Mouse (Mus musculus): ENCODE data around the gene Ndufs2. TPM values are rescaled to one million over a fixed set of nuclear protein-coding genes. Genes with fewer than 3 reads are reported as not detected.

Ndufs2 gene
- polyA plus RNA-seq, 1 experiment from 2014 or later: 424 TPM

DNA sequence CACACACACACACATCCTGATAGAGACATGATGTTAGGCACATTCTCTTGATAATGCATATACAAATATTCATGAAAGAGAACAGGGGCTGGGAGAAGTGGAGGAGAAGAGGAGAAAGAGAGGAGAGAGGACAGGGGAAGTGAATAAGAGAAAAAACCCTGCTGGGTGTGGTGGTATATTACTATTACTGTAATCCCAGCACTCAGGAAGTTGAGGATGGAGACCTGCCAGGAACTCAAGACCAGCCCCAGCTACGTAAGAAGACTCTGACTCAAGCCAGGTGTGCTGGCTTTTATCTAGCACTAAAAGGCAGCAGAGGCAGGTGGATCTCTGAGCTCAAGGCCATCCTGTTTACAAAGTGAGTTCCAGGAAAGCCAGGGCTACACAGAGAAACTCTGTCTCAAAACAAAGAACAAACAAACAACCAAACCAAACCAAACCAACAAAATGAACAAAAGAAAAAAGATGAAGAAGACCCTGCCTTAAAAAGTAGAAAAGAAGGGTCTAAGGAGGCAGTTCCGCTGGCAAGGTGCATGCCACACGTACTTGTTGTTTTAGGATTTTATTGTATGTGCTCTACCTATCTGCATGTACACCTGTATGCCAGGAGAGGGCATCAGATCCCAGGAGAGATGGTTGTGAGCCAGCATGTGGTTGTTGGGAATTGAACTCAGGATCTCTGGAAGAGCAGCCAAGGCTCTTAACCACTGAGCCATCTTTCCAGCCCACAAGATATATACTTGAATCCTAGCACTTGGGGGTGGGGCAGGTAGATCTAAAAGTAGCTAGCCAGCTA, 12.7 kb upstream of the Ndufs2 start:
- Histone ChIP-seq H3K4me3 (no peak overlapping the region), H3K36me3 (no peaks in the 10 kb centered on the region), H3K9ac (peak overlapping the region; percentile 6; the same call in 1 of the 2 replicates), H3K27me3 (replicated peaks) (no peaks in the 10 kb centered on the region), H3K4me1 (peaks cover 16% of the 10 kb centered on the region), H3K27ac (replicated peaks) (peak overlapping the region; percentile 93), H3K9me3 (no peaks in the 10 kb centered on the region), H3K4me2 (peak overlapping the region; percentile 67)
- no peak for ATAC-seq (ENCODE audit: extremely low read depth, insufficient number of reproducible peaks, low FRiP score, low TSS enrichment)
- 70% methylated on average over 3 of the region's 3 CpGs for WGBS

DNA sequence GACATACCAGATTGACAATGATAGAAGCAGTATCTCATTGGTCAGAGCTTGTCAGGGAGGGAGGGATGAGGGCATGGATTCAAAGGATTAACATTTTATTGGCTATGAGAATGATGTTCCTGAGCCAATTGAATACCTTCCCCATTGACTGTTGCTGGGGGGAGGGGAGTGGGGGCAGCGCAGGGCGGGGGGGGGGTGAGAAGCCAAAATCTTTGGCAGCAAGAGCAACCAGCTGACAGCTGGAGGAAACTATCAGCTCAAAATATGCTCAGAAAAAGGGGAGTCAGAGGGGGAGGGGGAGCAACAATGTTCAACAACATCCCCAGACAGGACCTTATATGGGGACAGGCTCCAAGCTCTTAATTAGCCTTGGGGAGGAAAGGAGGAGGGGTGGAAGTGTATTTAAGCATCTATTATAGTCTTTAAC, 12.0 kb upstream of the Ndufs2 start:
- H3K9ac ChIP-seq: peak overlapping the region; percentile 6; the same call in 1 of the 2 replicates
- H3K27ac ChIP-seq (replicated peaks): peak overlapping the region; percentile 93

DNA sequence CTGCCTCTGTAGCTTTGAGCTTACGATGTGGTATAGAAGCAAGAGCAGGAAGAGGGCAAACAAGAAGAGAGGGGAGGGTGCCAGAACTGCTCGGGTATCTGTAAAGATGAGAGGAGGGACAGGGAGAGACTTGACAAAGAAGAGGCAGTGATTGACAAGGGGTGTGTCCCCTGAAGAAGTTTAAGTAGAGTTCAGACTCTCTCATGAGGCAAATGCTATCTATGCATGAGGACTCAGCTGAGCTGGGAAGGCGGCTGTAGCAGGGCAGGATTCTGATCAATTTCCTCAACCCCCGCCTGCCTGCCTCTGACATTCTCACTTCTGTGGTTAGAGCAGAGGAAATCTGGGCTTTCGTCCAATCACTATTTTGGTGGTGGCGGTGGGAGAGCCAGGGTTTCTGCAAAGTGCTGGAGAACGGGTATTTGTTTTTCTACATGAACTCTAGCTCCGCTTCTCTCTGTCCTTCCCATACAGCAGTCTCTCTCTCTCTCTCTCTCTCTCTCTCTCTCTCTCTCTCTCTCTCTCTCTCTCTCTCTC, 11.5 kb upstream of the Ndufs2 start:
- peak overlapping the region; percentile 93 for H3K27ac ChIP-seq (replicated peaks)
- peak overlapping the region; percentile 67 for H3K4me2 ChIP-seq
- H3K4me1 ChIP-seq: peaks cover 16% of the 10 kb centered on the region
- 2% methylated on average over 8 of the region's 8 CpGs for WGBS
- H3K4me3 ChIP-seq: peak overlapping the region; percentile 41
- ATAC-seq (ENCODE audit: extremely low read depth, insufficient number of reproducible peaks, low FRiP score, low TSS enrichment): peak; percentile 54; the same call in 1 of the 2 replicates
- H3K9ac ChIP-seq: peak overlapping the region; percentile 74
- no peaks in the 10 kb centered on the region for H3K27me3 ChIP-seq (replicated peaks)
- no peaks in the 10 kb centered on the region for H3K9me3 ChIP-seq
- H3K36me3 ChIP-seq: no peaks in the 10 kb centered on the region

More for the DNA sequence above, 12.0 kb upstream of the Ndufs2 start:
- Histone ChIP-seq H3K9me3 (no peaks in the 10 kb centered on the region), H3K4me3 (peak overlapping the region; percentile 41), H3K36me3 (no peaks in the 10 kb centered on the region), H3K27me3 (replicated peaks) (no peaks in the 10 kb centered on the region), H3K4me2 (peak overlapping the region; percentile 67), H3K4me1 (peaks cover 16% of the 10 kb centered on the region)
- peak; percentile 68; the same call in 1 of the 2 replicates for ATAC-seq (ENCODE audit: extremely low read depth, insufficient number of reproducible peaks, low FRiP score, low TSS enrichment)
- WGBS: 0% methylated on average over 2 of the region's 2 CpGs

DNA sequence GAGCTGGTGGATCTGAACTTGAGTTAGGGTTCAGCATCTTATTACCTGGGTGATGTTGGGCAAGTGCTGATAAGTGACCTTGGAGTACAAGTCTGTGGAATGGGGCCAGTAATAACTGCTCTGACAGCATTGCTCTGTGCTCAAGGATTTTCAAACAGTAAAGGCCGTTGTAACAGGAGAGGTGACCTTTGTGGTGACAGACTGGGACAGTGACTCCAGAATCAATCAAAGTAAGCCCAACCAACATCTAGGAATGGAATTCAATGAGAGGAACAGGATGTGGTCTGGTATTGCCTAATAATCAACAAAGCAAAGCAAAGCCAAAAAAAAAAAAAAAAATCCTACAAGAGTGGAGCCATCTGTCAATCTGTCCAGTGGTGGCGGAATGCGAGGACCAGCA, 9.1 kb upstream of the Ndufs2 start:
- 66% methylated on average over 3 of the region's 3 CpGs for WGBS
- no peaks in the 10 kb centered on the region for H3K9me3 ChIP-seq
- H3K9ac ChIP-seq: no peak overlapping the region
- ATAC-seq (ENCODE audit: extremely low read depth, insufficient number of reproducible peaks, low FRiP score, low TSS enrichment): no peak
- no peaks in the 10 kb centered on the region for H3K36me3 ChIP-seq
- H3K27ac ChIP-seq (replicated peaks): no peak overlapping the region
- H3K4me1 ChIP-seq: peaks cover 16% of the 10 kb centered on the region
- no peak overlapping the region for H3K4me3 ChIP-seq
- H3K27me3 ChIP-seq (replicated peaks): no peaks in the 10 kb centered on the region
- H3K4me2 ChIP-seq: no peak overlapping the region

DNA sequence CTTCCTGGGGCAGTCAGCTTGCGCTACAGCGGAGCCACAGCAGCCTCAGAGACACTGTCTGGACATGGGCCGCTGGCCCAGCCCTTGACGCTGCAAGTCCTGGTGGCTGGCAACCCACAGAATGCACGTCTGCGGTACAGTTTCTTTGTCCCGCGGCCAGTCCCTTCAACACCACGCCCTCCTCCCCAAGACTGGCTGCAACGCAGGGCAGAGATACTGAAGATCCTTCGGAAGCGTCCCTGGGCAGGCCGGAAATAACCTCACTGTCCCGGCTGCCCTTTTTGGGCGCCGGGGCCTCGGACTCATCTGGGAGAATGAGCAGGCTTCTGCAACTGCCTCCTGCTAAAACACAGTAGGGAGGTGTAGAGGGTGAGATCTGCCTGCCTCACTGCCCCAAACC, 7.7 kb upstream of the Ndufs2 start:
- WGBS: 55% methylated on average over 17 of the region's 17 CpGs

DNA sequence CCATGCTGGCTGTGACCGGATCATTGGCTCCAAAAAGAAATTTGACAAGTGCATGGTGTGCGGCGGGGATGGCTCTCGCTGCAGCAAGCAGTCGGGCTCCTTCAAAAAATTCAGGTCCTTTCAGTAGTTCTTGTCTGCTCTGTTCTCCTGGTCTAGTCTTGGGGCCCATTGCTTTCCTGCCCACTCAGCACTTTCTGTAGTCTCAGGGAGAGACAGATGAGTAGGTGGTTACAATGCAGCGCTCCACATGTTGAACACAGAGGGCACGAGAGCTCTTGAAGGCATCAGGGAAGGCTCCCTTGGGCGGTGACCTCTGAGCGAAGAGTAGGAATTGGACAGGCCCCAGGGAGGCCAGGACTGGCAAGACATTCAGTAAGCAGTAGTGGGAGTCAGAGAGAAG, 6.6 kb upstream of the Ndufs2 start:
- Histone ChIP-seq H3K27me3 (replicated peaks) (peaks cover 3% of the 10 kb centered on the region; the same call in 1 of the 2 replicates), H3K9me3 (no peaks in the 10 kb centered on the region), H3K4me3 (no peak overlapping the region), H3K27ac (replicated peaks) (no peak overlapping the region), H3K36me3 (0 out of 2 replicates have a peak, but pooled peaks cover 4% of the 10 kb centered on the region), H3K4me2 (no peak overlapping the region), H3K4me1 (peaks cover 8% of the 10 kb centered on the region), H3K9ac (no peak overlapping the region)
- WGBS: 73% methylated on average over 9 of the region's 9 CpGs
- ATAC-seq (ENCODE audit: extremely low read depth, insufficient number of reproducible peaks, low FRiP score, low TSS enrichment): no peak

More for the DNA sequence above, 7.7 kb upstream of the Ndufs2 start:
- H3K4me3 ChIP-seq: no peak overlapping the region
- 0 out of 2 replicates have a peak, but pooled peaks cover 4% of the 10 kb centered on the region for H3K36me3 ChIP-seq
- H3K4me1 ChIP-seq: peaks cover 16% of the 10 kb centered on the region
- no peak overlapping the region for H3K27ac ChIP-seq (replicated peaks)
- peak overlapping the region; percentile 33; the same call in 1 of the 2 replicates for H3K9ac ChIP-seq
- no peaks in the 10 kb centered on the region for H3K9me3 ChIP-seq
- no peaks in the 10 kb centered on the region for H3K27me3 ChIP-seq (replicated peaks)
- no peak for ATAC-seq (ENCODE audit: extremely low read depth, insufficient number of reproducible peaks, low FRiP score, low TSS enrichment)
- peak overlapping the region; percentile 38 for H3K4me2 ChIP-seq

DNA sequence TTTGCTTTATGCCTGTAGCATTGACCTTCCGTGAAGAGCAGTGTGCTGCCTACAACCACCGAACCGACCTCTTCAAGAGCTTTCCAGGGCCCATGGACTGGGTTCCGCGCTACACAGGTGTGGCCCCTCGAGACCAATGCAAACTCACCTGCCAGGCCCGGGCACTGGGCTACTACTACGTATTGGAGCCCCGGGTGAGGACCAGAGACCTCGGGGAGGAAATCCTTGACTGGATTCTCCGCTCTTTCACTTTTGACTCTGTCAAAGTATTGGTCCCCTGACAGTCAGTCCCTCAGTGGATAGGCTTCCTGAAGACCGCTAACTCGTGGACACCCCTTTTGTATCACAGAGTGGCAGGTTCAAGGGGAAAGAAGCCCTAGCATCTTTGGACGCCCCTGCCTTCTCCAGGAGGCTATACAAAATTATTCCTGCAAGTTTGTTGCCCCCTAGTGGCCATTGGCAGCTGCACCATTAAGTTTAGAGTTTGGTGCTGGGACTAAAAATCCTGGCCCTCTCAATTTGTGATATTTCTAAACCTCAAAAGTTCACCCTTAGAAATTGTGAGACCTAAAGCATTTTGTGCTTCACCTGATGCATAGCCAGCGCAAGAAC, 5.9 kb upstream of the Ndufs2 start:
- no peak overlapping the region for H3K27ac ChIP-seq (replicated peaks)
- no peak for ATAC-seq (ENCODE audit: extremely low read depth, insufficient number of reproducible peaks, low FRiP score, low TSS enrichment)
- H3K9me3 ChIP-seq: no peaks in the 10 kb centered on the region
- no peak overlapping the region for H3K4me3 ChIP-seq
- H3K36me3 ChIP-seq: 0 out of 2 replicates have a peak, but pooled peaks cover 4% of the 10 kb centered on the region
- H3K4me1 ChIP-seq: peaks cover 9% of the 10 kb centered on the region
- peaks cover 4% of the 10 kb centered on the region; the same call in 1 of the 2 replicates for H3K27me3 ChIP-seq (replicated peaks)
- H3K9ac ChIP-seq: no peak overlapping the region; the same call in 1 of the 2 replicates
- H3K4me2 ChIP-seq: no peak overlapping the region
- 59% methylated on average over 15 of the region's 15 CpGs for WGBS

DNA sequence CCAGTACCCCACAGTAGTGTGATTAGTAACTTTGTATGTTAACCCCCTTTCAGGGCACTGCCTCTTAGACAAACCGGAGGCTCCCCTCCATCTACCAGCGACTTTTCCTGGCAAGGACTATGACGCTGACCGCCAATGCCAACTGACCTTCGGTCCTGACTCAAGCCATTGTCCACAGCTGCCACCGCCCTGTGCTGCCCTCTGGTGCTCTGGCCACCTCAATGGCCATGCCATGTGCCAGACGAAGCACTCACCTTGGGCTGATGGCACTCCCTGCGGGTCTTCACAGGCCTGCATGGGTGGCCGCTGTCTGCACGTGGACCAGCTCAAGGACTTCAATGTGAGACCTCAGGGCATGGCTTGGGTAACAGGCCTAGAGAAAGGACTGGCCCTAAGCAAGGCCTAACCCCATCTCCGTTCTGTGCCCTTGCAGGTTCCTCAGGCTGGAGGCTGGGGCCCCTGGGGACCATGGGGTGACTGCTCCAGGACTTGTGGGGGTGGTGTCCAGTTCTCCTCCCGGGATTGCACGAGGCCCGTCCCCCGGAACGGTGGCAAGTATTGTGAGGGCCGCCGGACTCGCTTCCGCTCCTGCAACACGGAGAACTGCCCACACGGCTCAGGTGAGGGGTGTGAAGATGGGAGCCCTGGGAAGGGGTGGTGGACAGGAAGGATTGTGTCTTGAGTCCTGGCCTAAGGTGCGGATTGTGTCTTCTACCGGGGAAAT, 5.1 kb upstream of the Ndufs2 start:
- no peak overlapping the region for H3K4me2 ChIP-seq
- 0 out of 2 replicates have a peak, but pooled peaks cover 4% of the 10 kb centered on the region for H3K36me3 ChIP-seq
- H3K4me3 ChIP-seq: no peak overlapping the region
- no peak for ATAC-seq (ENCODE audit: extremely low read depth, insufficient number of reproducible peaks, low FRiP score, low TSS enrichment)
- H3K9me3 ChIP-seq: no peaks in the 10 kb centered on the region
- no peak overlapping the region for H3K27ac ChIP-seq (replicated peaks)
- H3K27me3 ChIP-seq (replicated peaks): peaks cover 4% of the 10 kb centered on the region; the same call in 1 of the 2 replicates
- WGBS: 84% methylated on average over 24 of the region's 24 CpGs
- no peak overlapping the region for H3K9ac ChIP-seq
- H3K4me1 ChIP-seq: peaks cover 15% of the 10 kb centered on the region

DNA sequence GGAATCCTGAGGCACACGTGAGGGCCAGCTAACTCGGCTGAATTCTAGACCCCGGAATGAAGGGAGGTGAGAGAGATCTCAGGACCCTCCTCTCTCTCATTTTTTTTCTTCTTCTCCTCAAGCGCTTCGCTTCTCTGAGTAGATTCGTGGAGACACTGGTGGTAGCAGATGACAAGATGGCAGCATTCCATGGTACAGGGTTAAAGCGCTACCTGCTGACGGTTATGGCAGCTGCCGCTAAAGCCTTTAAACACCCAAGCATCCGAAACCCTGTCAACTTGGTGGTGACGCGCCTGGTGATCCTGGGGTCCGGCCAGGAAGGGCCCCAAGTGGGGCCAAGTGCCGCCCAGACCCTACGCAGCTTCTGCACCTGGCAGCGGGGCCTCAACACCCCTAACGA, 1.2 kb upstream of the Ndufs2 start:
- peak overlapping the region; percentile 42; the same call in 1 of the 2 replicates for H3K4me3 ChIP-seq
- peaks cover 49% of the 10 kb centered on the region for H3K4me1 ChIP-seq
- peak overlapping the region; percentile 72 for H3K27ac ChIP-seq (replicated peaks)
- H3K9ac ChIP-seq: peak overlapping the region; percentile 67
- H3K36me3 ChIP-seq: 0 out of 2 replicates have a peak, but pooled peaks cover 4% of the 10 kb centered on the region
- H3K4me2 ChIP-seq: peak overlapping the region; percentile 59
- WGBS: 45% methylated on average over 17 of the region's 17 CpGs
- H3K27me3 ChIP-seq (replicated peaks): peaks cover 10% of the 10 kb centered on the region; the same call in 1 of the 2 replicates
- H3K9me3 ChIP-seq: no peaks in the 10 kb centered on the region
- ATAC-seq (ENCODE audit: extremely low read depth, insufficient number of reproducible peaks, low FRiP score, low TSS enrichment): no peak

DNA sequence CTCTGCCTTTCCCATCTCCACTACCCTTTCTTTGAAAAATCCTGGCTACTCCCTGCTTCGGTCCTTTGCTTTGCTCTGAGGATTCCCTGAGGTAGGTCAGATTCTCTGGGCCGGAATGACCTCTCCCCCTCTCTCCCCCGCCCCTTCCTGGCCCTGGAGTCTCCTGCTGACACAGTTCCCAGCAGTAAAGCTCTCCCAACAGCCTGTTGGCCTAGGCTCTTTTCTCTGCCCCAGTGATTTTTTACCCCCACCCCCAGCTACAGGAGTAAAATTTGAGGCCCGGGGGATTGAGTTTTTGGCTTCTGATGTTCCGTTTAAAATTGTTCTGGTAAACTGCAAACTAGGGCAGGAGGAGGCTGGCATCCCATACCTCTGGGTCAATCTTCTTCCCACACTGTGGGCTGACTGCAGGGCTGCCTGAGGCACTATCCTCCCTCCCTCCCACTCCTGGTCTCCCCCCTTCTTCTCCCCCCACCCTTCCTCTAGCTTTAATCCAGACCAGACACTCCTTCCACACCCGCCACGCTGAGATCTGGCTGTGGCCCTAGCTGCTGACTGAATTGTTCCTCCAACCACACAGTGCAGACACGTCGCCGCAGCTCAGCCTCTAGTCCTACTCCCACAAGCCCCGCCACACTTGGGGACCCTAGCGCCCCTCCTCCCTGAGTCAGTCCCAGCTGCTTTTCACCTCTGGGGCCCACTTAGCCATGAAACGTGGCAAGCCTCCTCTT, 571 bp upstream of the Ndufs2 start:
- Histone ChIP-seq H3K4me2 (peak overlapping the region; percentile 59), H3K27me3 (replicated peaks) (peaks cover 10% of the 10 kb centered on the region; the same call in 1 of the 2 replicates), H3K4me3 (peak overlapping the region; percentile 42), H3K4me1 (peaks cover 50% of the 10 kb centered on the region), H3K36me3 (0 out of 2 replicates have a peak, but pooled peaks cover 4% of the 10 kb centered on the region), H3K9me3 (no peaks in the 10 kb centered on the region), H3K9ac (peak overlapping the region; percentile 67), H3K27ac (replicated peaks) (peak overlapping the region; percentile 72)
- no peak for ATAC-seq (ENCODE audit: extremely low read depth, insufficient number of reproducible peaks, low FRiP score, low TSS enrichment)
- WGBS: 15% methylated on average over 13 of the region's 13 CpGs
